ENCODE assay signal across 30 mouse cellular contexts in genomic region chr3:45204392-45205043, GRCm38 (mm10).
DNase-seq lines count a peak whose midpoint lies in the region; ATAC-seq and TF ChIP-seq lines count a peak whose summit lies in the region.
"Had no signal": no experiment of that assay in that cellular context is flagged by ENCODE, and none has a peak within 500 bp of the region (broad histone marks: within the 10 kb centered on the region; RNA-seq: fewer than 3 reads in every experiment).

No protein-coding gene starts in this region.

- peak; percentile 0 for DNase-seq in forebrain, embryonic 14.5 days (ENCODE audit: low spot score)
- no peak for DNase-seq in forebrain, embryonic 11.5 days (ENCODE audit: low spot score)
- DNase-seq in lung, adult 2 months, result no peak
- peak; percentile 1 for DNase-seq in lung, postnatal 14 days
- DNase-seq in spleen, adult 18-20 months, result no peak
- no peak for DNase-seq in embryo, embryonic 10.5 days (ENCODE audit: low spot score)
- DNase-seq: adrenal gland, adult 8-10 months; cerebellum, adult 9-10 months; gastrocnemius, postnatal 25 days; heart, adult 11 months; heart, postnatal 36 days; kidney, adult 9 months; kidney, postnatal 25 days; liver; right cerebral cortex, postnatal 4 days; thymus, adult 2 months; thymus, postnatal 36 days had no signal

- H3K4me1 ChIP-seq in forebrain, embryonic 14.5 days (ENCODE audit: control insufficient read depth, insufficient read depth, low read length), result no peaks in the 10 kb centered on the region
- H3K4me1 ChIP-seq in forebrain, embryonic 11.5 days (replicated peaks; ENCODE audit: control insufficient read depth, insufficient read depth, low read length), result no peaks in the 10 kb centered on the region
- 0 out of 2 replicates have a peak, but pooled peaks cover 10% of the 10 kb centered on the region for H3K4me1 ChIP-seq in lung, embryonic 15.5 days
- H3K4me1 ChIP-seq in lung, adult 2 months (ENCODE audit: control insufficient read depth, insufficient read depth, low read length), result no peaks in the 10 kb centered on the region
- H3K4me1 ChIP-seq: forebrain, embryonic 15.5 days; hindbrain, embryonic 12.5 days; midbrain, embryonic 13.5 days; neural tube, embryonic 13.5 days had no signal

- no peak for TF ChIP-seq POLR2A in lung, adult 2 months (IDR thresholded peaks at IDR 0.05; ENCODE audit: borderline replicate concordance, extremely low read depth, low read depth, low read length)

- no peaks in the 10 kb centered on the region for H3K9me3 ChIP-seq in forebrain, embryonic 14.5 days (replicated peaks; ENCODE audit: control insufficient read depth, low read length)
- H3K9me3 ChIP-seq in forebrain, embryonic 11.5 days (ENCODE audit: control insufficient read depth, low read length), result no peaks in the 10 kb centered on the region
- no peaks in the 10 kb centered on the region for H3K9me3 ChIP-seq in lung, embryonic 15.5 days
- H3K9me3 ChIP-seq: forebrain, embryonic 15.5 days; hindbrain, embryonic 12.5 days; midbrain, embryonic 13.5 days; neural tube, embryonic 13.5 days had no signal

- no peak for TF ChIP-seq CTCF in lung, adult 2 months (IDR thresholded peaks at IDR 0.05; ENCODE audit: insufficient read depth, low read length)

- H3K4me3 ChIP-seq in forebrain, embryonic 14.5 days (ENCODE audit: low read depth, low read length), result no peak overlapping the region
- H3K4me3 ChIP-seq in forebrain, embryonic 11.5 days (ENCODE audit: low read depth, low read length), result no peak overlapping the region
- H3K4me3 ChIP-seq in lung, embryonic 15.5 days, result no peak overlapping the region
- H3K4me3 ChIP-seq in lung, adult 2 months (replicated peaks; ENCODE audit: extremely low read depth, low read depth, low read length), result no peak overlapping the region
- H3K4me3 ChIP-seq: forebrain, embryonic 15.5 days; hindbrain, embryonic 12.5 days; layer of hippocampus, adult 2 months; left cerebral cortex, adult 2 months; midbrain, embryonic 13.5 days; neural tube, embryonic 13.5 days had no signal

- H3K4me2 ChIP-seq in forebrain, embryonic 14.5 days (ENCODE audit: low read length), result no peak overlapping the region
- H3K4me2 ChIP-seq in forebrain, embryonic 11.5 days (ENCODE audit: low read depth, low read length, severe bottlenecking), result no peak overlapping the region
- H3K4me2 ChIP-seq in lung, embryonic 15.5 days, result no peak overlapping the region
- H3K4me2 ChIP-seq: forebrain, embryonic 15.5 days; heart, embryonic 11.5 days; hindbrain, embryonic 12.5 days; midbrain, embryonic 13.5 days; neural tube, embryonic 13.5 days had no signal

- H3K27ac ChIP-seq in forebrain, embryonic 14.5 days (ENCODE audit: low read depth, low read length), result no peak overlapping the region
- H3K27ac ChIP-seq in forebrain, embryonic 11.5 days (ENCODE audit: low read depth, low read length), result no peak overlapping the region
- H3K27ac ChIP-seq in lung, embryonic 15.5 days, result 0 out of 2 replicates have a peak overlapping the region, but pooled peaks have one; percentile 9
- H3K27ac ChIP-seq: forebrain, embryonic 15.5 days; hindbrain, embryonic 12.5 days; hindbrain, postnatal 0 days; layer of hippocampus, adult 2 months; left cerebral cortex, adult 2 months; liver, embryonic 14.5 days; macrophage; midbrain, embryonic 13.5 days; neural tube, embryonic 13.5 days had no signal

- 82% methylated on average over 2 of the region's 2 CpGs for WGBS in forebrain, embryonic 14.5 days
- 90% methylated on average over 2 of the region's 2 CpGs for WGBS in forebrain, embryonic 11.5 days
- 41% methylated on average over 2 of the region's 2 CpGs for WGBS in lung, embryonic 15.5 days
- 50% methylated on average over 2 of the region's 2 CpGs for WGBS in lung, adult 2 months

- ATAC-seq in forebrain, embryonic 14.5 days, result no peak
- ATAC-seq in forebrain, embryonic 11.5 days (replicated peaks; ENCODE audit: low FRiP score), result no peak
- peak; percentile 83 for ATAC-seq in lung, embryonic 15.5 days (ENCODE audit: borderline replicate concordance, extremely low read depth, low FRiP score, low TSS enrichment)
- ATAC-seq: forebrain, embryonic 15.5 days; hindbrain, postnatal 0 days; intestine, postnatal 0 days; midbrain, embryonic 13.5 days had no signal

- no peaks in the 10 kb centered on the region for H3K36me3 ChIP-seq in forebrain, embryonic 14.5 days (ENCODE audit: control insufficient read depth, insufficient read depth, low read length)
- no peaks in the 10 kb centered on the region for H3K36me3 ChIP-seq in forebrain, embryonic 11.5 days (ENCODE audit: control insufficient read depth, insufficient read depth, low read length)
- H3K36me3 ChIP-seq in lung, embryonic 15.5 days, result no peaks in the 10 kb centered on the region
- H3K36me3 ChIP-seq: forebrain, embryonic 15.5 days; G1E; hindbrain, embryonic 12.5 days; midbrain, embryonic 13.5 days; neural tube, embryonic 13.5 days had no signal

- H3K9ac ChIP-seq in forebrain, embryonic 14.5 days (ENCODE audit: low read length), result no peak overlapping the region
- no peak overlapping the region for H3K9ac ChIP-seq in forebrain, embryonic 11.5 days (ENCODE audit: low read length)
- no peak overlapping the region for H3K9ac ChIP-seq in lung, embryonic 15.5 days
- H3K9ac ChIP-seq: forebrain, embryonic 15.5 days; hindbrain, embryonic 12.5 days; liver, embryonic 14.5 days; midbrain, embryonic 13.5 days; neural tube, embryonic 13.5 days had no signal

- no peaks in the 10 kb centered on the region for H3K27me3 ChIP-seq in forebrain, embryonic 14.5 days (replicated peaks; ENCODE audit: control insufficient read depth, insufficient read depth, low read length)
- H3K27me3 ChIP-seq in forebrain, embryonic 11.5 days (ENCODE audit: control insufficient read depth, insufficient read depth, low read length), result no peaks in the 10 kb centered on the region
- H3K27me3 ChIP-seq in lung, embryonic 15.5 days, result no peaks in the 10 kb centered on the region
- H3K27me3 ChIP-seq: forebrain, embryonic 15.5 days; hindbrain, embryonic 12.5 days; midbrain, embryonic 13.5 days; neural tube, embryonic 13.5 days had no signal

Comparison
In these comparisons a context has a peak if more than half of its experiments do, and no peak if none do; other contexts are left out.
1. DNase-seq: peak in forebrain, embryonic 14.5 days (single experiment) and lung, postnatal 14 days (single experiment); none in forebrain, embryonic 11.5 days (single experiment), lung, adult 2 months (single experiment), spleen, adult 18-20 months (0 of 2) and embryo, embryonic 10.5 days (single experiment).